Mouse (Mus musculus) frontal cortex, adult (tissue): ENCODE data around the gene Usp17ld.
"Not testable (repeated sequence)": the region's sequence is repeated elsewhere in the genome, so short reads cannot be mapped to it uniquely, and the experiment has no call there.

Experiments used
- ATAC-seq: cut with Nextera tagmentation; 2 replicates; pipeline ENCODE4 v1.9.2; 2017; ENCODE audit warnings: mild to moderate bottlenecking, moderate library complexity, mixed read lengths; ENCODE audit not compliant: low TSS enrichment

Gene Usp17ld

DNA sequence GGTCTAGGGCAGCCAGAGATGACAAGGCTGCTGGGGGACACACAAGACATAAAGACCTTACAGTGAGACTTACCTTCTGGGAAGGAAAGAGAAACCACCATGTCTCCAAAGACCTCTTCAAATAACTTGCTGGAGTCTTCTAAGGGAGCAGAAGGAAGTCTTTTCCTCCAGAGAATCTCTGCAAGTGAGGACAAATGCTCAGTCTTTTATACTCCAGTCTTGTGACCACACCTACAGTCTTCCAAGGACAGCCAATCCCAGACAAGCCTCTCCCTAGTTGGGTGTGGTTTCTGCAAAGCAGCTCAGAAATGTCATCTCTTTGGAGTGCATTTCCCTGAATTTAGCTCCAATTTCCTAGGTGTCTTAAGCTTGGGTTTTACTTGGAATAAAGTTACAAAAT, at the start of gene Usp17ld:
Usp17ld (minus strand) TSS at position 101 of the 400 bp plus-strand sequence.
- not testable (repeated sequence) for ATAC-seq

DNA sequence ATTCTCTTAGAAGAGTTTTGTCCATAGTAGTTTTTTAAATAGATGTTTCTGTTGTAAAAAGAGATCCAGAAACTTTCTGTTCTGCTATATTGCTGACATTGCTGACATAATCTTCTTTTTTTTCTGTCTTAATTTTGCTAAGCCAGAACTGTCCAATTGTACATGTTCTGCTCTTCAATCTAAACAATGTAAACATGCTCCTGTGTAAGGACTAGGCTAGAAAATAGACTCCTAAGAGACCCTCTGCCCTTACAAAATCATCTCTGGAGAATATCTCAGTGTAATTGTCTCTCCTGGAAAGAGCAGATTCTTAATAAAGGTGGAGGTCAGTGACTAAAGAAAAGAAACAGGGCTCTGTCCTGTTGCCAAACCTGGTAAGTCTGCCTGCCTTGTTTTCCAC, 35.6 kb downstream of the Usp17ld start, which contains the start of gene Olfr594:
Olfr594 (plus strand) TSS at position 301 of the 400 bp plus-strand sequence.
- no peak for ATAC-seq

DNA sequence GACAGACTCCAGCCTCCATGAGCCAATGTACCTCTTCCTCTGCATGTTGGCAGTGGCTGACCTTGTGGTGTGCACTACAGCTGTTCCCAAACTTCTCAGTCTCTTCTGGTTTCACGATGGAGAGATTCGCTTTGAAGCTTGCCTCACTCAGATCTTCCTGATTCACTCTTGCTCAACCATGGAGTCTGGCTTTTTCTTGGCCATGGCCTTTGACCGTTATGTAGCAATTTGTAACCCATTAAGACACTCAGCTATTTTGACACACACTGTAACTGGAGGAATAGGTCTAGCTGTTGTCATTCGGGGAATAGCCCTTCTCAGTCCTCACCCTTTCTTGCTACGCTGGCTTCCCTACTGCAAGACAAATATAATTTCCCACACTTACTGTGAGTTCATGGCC, 40.3 kb downstream of the Usp17ld start:
- not testable (repeated sequence) for ATAC-seq

DNA sequence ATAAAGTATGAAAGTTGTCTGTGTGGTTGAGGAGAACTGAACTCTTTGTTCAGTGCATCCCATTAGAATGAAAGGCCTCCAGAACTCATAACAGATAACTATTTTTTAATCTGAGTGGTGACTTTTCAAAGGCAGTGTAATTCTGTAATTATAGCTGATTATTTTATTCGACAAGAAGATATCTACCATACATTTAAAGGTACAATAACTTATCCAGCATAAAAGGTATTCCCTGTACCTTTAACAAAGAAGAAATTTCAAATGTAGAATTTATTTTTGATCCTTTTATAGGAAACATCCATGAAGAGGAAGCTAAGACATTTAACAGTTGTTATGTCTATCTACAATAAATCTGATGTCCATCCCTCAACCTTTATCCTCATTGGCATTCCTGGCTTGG, 40.7 kb downstream of the Usp17ld start, which contains the start of gene Olfr593:
Olfr593 (plus strand) TSS at position 301 of the 400 bp plus-strand sequence.
- ATAC-seq = no peak
